Mouse (Mus musculus): ENCODE measurements around the gene Cox5a. TPM values are rescaled to one million over a fixed set of nuclear protein-coding genes. Genes with fewer than 3 reads are reported as not detected.

Gene Cox5a
- polyA plus RNA-seq, 1 experiment from 2014 or later, result 730 TPM

DNA sequence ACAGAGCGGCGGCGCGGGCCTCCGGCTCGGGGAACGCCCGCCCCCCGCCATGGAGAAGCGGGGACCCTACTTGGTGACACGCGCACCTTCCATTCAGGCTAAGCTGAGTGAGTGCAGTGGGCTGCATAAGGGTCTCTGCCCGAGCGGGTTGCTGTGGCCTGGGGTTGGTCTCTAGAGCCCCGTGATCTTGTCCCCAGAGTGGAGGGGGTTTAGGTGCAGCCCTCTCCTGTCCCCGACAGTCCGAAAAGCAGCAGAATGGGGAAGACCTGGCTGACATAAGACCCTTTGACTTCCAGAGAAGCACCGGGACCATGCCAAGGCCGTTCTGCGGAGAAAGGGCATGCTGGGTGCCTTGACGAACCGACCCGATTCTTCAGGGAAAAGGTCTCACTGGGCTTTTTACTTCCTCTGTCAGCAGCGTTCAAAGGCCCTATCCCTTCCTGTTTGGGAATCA is 16.7 kb downstream of the Cox5a start:
- H3K9me3 ChIP-seq (ENCODE audit: control insufficient read depth, low read length), result no peaks in the 10 kb centered on the region
- DNase-seq (ENCODE audit: low spot score, missing footprints), result no peak
- 0% methylated on average over 24 of the region's 24 CpGs for WGBS
- H3K27ac ChIP-seq (ENCODE audit: low read depth, low read length), result peak overlapping the region; percentile 69
- no peaks in the 10 kb centered on the region for H3K27me3 ChIP-seq (ENCODE audit: control insufficient read depth, insufficient read depth, low read length)
- peak overlapping the region; percentile 87 for H3K4me2 ChIP-seq
- H3K4me3 ChIP-seq (ENCODE audit: low read depth, low read length), result peak overlapping the region; percentile 89
- peak; percentile 83 for ATAC-seq (ENCODE audit: low FRiP score)
- H3K9ac ChIP-seq (ENCODE audit: low read length), result peak overlapping the region; percentile 89
- H3K4me1 ChIP-seq (ENCODE audit: control insufficient read depth, insufficient read depth, low read length), result peaks cover 12% of the 10 kb centered on the region
- peaks cover 9% of the 10 kb centered on the region for H3K36me3 ChIP-seq (ENCODE audit: control insufficient read depth, insufficient read depth, low read length)

GRCm38 (mm10) chr9:57539550-57539949 is 18.5 kb downstream of the Cox5a start:
- Histone ChIP-seq H3K4me1 (ENCODE audit: control insufficient read depth, insufficient read depth, low read length) (peaks cover 12% of the 10 kb centered on the region), H3K9me3 (ENCODE audit: control insufficient read depth, low read length) (no peaks in the 10 kb centered on the region), H3K27me3 (ENCODE audit: control insufficient read depth, insufficient read depth, low read length) (no peaks in the 10 kb centered on the region), H3K27ac (ENCODE audit: low read depth, low read length) (no peak overlapping the region), H3K4me2 (no peak overlapping the region), H3K36me3 (ENCODE audit: control insufficient read depth, insufficient read depth, low read length) (peaks cover 15% of the 10 kb centered on the region), H3K4me3 (ENCODE audit: low read depth, low read length) (no peak overlapping the region), H3K9ac (ENCODE audit: low read length) (no peak overlapping the region)
- 89% methylated on average over 2 of the region's 2 CpGs for WGBS
- no peak for DNase-seq (ENCODE audit: low spot score, missing footprints)
- no peak for ATAC-seq (ENCODE audit: low FRiP score)

DNA sequence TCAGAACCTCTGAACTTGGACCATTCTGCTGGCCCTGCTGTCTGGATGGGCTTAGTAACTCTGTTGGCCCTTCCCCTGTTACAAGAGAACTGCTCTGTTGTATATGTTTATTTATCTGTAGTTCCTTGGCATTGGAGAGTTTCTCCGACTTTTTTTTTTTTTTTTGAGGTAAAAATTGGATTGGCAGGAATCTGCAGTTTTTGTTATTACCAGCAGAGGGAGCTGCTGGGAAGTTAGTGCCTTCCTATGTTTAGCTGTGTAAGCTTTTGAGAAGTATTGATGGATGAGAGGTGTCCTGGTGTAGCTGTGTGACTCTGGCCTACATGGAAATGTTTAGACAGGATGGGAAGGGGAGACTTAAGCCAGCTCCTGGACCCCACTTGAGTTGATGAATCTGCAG is 20.2 kb downstream of the Cox5a start:
- Histone ChIP-seq H3K9ac (ENCODE audit: low read length) (no peak overlapping the region), H3K4me1 (ENCODE audit: control insufficient read depth, insufficient read depth, low read length) (peaks cover 12% of the 10 kb centered on the region), H3K27ac (ENCODE audit: low read depth, low read length) (no peak overlapping the region), H3K4me3 (ENCODE audit: low read depth, low read length) (no peak overlapping the region), H3K36me3 (ENCODE audit: control insufficient read depth, insufficient read depth, low read length) (peaks cover 15% of the 10 kb centered on the region), H3K27me3 (ENCODE audit: control insufficient read depth, insufficient read depth, low read length) (no peaks in the 10 kb centered on the region), H3K9me3 (ENCODE audit: control insufficient read depth, low read length) (no peaks in the 10 kb centered on the region), H3K4me2 (no peak overlapping the region)
- 26% methylated on average over 1 of the region's 1 CpGs for WGBS
- DNase-seq (ENCODE audit: low spot score, missing footprints), result peak; percentile 93
- no peak for ATAC-seq (ENCODE audit: low FRiP score)

GRCm38 (mm10) chr9:57543951-57544350 is 22.9 kb downstream of the Cox5a start:
- no peaks in the 10 kb centered on the region for H3K4me1 ChIP-seq (ENCODE audit: control insufficient read depth, insufficient read depth, low read length)
- no peaks in the 10 kb centered on the region for H3K9me3 ChIP-seq (ENCODE audit: control insufficient read depth, low read length)
- no peak overlapping the region for H3K4me2 ChIP-seq
- no peaks in the 10 kb centered on the region for H3K27me3 ChIP-seq (ENCODE audit: control insufficient read depth, insufficient read depth, low read length)
- H3K4me3 ChIP-seq (ENCODE audit: low read depth, low read length), result no peak overlapping the region
- peaks cover 19% of the 10 kb centered on the region for H3K36me3 ChIP-seq (ENCODE audit: control insufficient read depth, insufficient read depth, low read length)
- no peak overlapping the region for H3K9ac ChIP-seq (ENCODE audit: low read length)
- no peak overlapping the region for H3K27ac ChIP-seq (ENCODE audit: low read depth, low read length)
- DNase-seq (ENCODE audit: low spot score, missing footprints) (no peak), ATAC-seq (ENCODE audit: low FRiP score) (no peak)
- WGBS, result 85% methylated on average over 3 of the region's 3 CpGs

DNA sequence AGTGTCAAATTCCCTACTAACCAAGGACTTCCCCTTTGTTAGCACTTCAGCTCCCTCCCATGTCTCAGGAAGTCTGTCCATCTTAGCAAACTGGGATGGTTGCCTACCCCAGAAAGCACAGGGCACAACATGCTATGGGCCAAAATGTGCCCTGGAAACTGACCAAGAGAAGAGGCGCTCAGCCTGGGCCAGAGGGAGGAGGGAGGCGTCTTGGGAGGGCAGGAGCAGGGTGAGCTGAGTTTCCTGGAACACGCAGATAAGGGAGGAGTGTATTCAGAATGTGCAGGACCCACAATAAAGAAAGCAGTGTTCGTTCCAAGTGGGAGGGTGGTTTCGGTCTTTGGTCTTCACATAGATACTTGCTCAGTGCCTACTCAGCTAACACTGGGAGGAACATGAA is 26.2 kb downstream of the Cox5a start:
- ATAC-seq (ENCODE audit: low FRiP score), result no peak
- no peak overlapping the region for H3K27ac ChIP-seq (ENCODE audit: low read depth, low read length)
- DNase-seq (ENCODE audit: low spot score, missing footprints), result no peak
- H3K9ac ChIP-seq (ENCODE audit: low read length), result no peak overlapping the region
- peaks cover 3% of the 10 kb centered on the region; the same call in 1 of the 2 replicates for H3K4me1 ChIP-seq (ENCODE audit: control insufficient read depth, insufficient read depth, low read length)
- no peaks in the 10 kb centered on the region for H3K9me3 ChIP-seq (ENCODE audit: control insufficient read depth, low read length)
- peaks cover 22% of the 10 kb centered on the region for H3K36me3 ChIP-seq (ENCODE audit: control insufficient read depth, insufficient read depth, low read length)
- no peaks in the 10 kb centered on the region for H3K27me3 ChIP-seq (ENCODE audit: control insufficient read depth, insufficient read depth, low read length)
- no peak overlapping the region for H3K4me3 ChIP-seq (ENCODE audit: low read depth, low read length)
- 83% methylated on average over 5 of the region's 5 CpGs for WGBS
- no peak overlapping the region for H3K4me2 ChIP-seq

DNA sequence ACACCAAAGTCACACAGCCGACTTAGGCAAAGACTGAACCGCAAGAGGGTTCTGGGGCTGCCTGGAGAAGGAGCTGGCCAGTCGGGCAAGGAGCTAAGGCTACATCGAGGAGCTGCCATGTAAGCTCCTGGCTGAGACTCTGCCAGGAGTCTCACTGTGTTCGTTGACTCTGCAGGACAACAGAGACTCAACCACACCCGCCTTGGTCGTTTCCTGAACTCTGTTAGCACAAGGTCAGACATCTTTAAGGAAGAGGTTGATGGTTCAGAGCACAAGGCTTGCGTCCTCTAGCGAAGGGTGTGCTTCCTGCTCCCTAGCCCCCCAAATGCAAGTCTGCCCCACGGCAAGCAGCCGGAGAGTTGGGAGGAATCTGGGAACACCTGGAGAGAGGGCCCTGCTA is 26.8 kb downstream of the Cox5a start:
- Histone ChIP-seq H3K9me3 (ENCODE audit: control insufficient read depth, low read length) (no peaks in the 10 kb centered on the region), H3K4me1 (ENCODE audit: control insufficient read depth, insufficient read depth, low read length) (peaks cover 3% of the 10 kb centered on the region; the same call in 1 of the 2 replicates), H3K27me3 (ENCODE audit: control insufficient read depth, insufficient read depth, low read length) (no peaks in the 10 kb centered on the region), H3K4me2 (no peak overlapping the region), H3K4me3 (ENCODE audit: low read depth, low read length) (no peak overlapping the region), H3K9ac (ENCODE audit: low read length) (no peak overlapping the region), H3K27ac (ENCODE audit: low read depth, low read length) (no peak overlapping the region), H3K36me3 (ENCODE audit: control insufficient read depth, insufficient read depth, low read length) (peaks cover 22% of the 10 kb centered on the region)
- ATAC-seq (ENCODE audit: low FRiP score), result no peak
- WGBS, result 90% methylated on average over 11 of the region's 11 CpGs
- DNase-seq (ENCODE audit: low spot score, missing footprints), result no peak

- H3K4me1 ChIP-seq (ENCODE audit: control insufficient read depth, insufficient read depth, low read length), result peaks cover 3% of the 10 kb centered on the region; the same call in 1 of the 2 replicates
- no peaks in the 10 kb centered on the region for H3K27me3 ChIP-seq (ENCODE audit: control insufficient read depth, insufficient read depth, low read length)
- H3K9me3 ChIP-seq (ENCODE audit: control insufficient read depth, low read length), result no peaks in the 10 kb centered on the region
- no peak overlapping the region for H3K4me2 ChIP-seq
- WGBS, result 99% methylated on average over 4 of the region's 4 CpGs
- peaks cover 16% of the 10 kb centered on the region for H3K36me3 ChIP-seq (ENCODE audit: control insufficient read depth, insufficient read depth, low read length)
- H3K4me3 ChIP-seq (ENCODE audit: low read depth, low read length), result no peak overlapping the region
- DNase-seq (ENCODE audit: low spot score, missing footprints) (no peak), ATAC-seq (ENCODE audit: low FRiP score) (no peak)
- H3K27ac ChIP-seq (ENCODE audit: low read depth, low read length), result no peak overlapping the region
- H3K9ac ChIP-seq (ENCODE audit: low read length), result no peak overlapping the region
Measured at GRCm38 (mm10) chr9:57549186-57549585, 28.1 kb downstream of the Cox5a start.

DNA sequence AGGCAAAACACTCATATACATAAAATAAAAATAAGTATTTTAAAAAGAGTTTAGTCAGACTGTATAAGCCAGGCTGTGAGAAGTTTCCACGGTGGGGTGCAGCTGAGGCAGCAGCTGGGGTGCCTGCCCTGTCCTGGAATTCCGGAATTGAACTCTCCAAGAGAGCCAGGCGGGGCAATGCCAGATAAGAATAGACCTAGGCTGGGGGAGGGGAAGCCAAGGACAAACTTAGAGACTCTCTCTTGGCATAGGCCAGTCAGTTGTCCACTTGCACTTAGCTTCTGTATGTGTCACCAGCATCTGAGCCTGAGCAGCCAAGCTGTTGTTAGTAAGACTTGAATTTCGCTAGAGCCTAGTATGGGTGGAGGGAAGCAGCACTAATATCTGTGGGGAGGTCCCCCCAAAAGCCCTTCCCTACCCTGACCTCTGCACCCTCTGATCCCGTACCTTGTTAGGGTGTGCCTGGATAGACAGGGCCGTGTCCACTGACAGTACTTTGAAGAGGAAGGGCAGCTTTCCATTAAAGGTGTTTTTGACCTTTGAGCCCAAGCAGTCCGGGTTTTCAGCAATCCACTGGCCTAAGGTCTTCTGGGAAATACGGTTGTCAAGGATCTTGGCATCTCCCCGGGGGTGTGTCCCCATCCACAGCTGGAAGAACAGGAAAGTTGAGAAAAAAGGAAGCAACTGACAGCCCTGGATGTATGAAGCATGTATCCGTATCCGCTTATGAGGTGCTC is 29.2 kb downstream of the Cox5a start:
- no peak overlapping the region for H3K4me2 ChIP-seq
- no peak for ATAC-seq (ENCODE audit: low FRiP score)
- 89% methylated on average over 11 of the region's 11 CpGs for WGBS
- DNase-seq (ENCODE audit: low spot score, missing footprints), result no peak
- H3K9me3 ChIP-seq (ENCODE audit: control insufficient read depth, low read length), result no peaks in the 10 kb centered on the region
- H3K36me3 ChIP-seq (ENCODE audit: control insufficient read depth, insufficient read depth, low read length), result peaks cover 13% of the 10 kb centered on the region
- no peak overlapping the region for H3K9ac ChIP-seq (ENCODE audit: low read length)
- no peaks in the 10 kb centered on the region for H3K27me3 ChIP-seq (ENCODE audit: control insufficient read depth, insufficient read depth, low read length)
- no peak overlapping the region for H3K4me3 ChIP-seq (ENCODE audit: low read depth, low read length)
- H3K27ac ChIP-seq (ENCODE audit: low read depth, low read length), result no peak overlapping the region
- peaks cover 3% of the 10 kb centered on the region; the same call in 1 of the 2 replicates for H3K4me1 ChIP-seq (ENCODE audit: control insufficient read depth, insufficient read depth, low read length)

DNA sequence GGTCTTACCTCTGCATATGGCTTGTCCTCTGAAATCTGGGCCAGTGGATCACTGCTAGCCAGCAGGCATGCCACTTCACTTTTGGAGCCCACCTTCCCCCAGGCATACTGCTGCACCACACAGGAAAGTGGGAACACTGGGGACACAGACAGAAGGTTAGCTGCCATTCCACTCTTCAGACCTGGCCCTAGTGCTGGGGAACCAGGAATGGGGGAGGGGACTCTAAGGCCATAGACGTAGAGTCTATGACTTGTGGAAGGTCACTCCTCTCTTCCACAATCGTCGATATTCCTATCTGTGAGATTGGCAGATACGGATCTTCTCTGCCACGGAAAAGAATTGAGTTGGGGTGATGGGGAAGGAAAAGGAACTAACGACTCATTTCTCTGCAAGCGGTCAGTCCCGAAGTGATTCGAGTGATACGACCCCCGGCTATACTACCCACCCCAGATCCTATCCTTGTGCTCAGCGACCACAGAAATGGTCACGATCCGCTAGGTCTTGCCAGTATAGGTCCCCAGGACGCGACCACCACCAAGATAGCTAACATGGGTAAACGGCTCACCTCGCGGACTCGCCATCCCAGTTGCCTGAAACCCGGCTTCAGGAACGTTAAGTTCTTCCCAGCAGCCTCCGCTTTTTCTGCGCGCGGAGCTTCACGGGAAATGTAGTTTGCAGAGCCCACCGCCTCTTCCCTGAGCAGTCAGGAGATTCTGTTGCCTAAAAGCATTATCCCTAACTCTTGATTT is 31.2 kb downstream of the Cox5a start, which contains the start of gene Mpi:
TSS of gene Mpi (minus strand) at position 625 of the 749 bp plus-strand sequence.
- WGBS, result 3% methylated on average over 28 of the region's 28 CpGs
- H3K36me3 ChIP-seq (ENCODE audit: control insufficient read depth, insufficient read depth, low read length), result peaks cover 13% of the 10 kb centered on the region
- DNase-seq (ENCODE audit: low spot score, missing footprints), result peak; percentile 98
- H3K9ac ChIP-seq (ENCODE audit: low read length), result peak within 1 kb of the TSS; percentile 76
- H3K9me3 ChIP-seq (ENCODE audit: control insufficient read depth, low read length), result no peaks in the 10 kb centered on the region
- no peaks in the 10 kb centered on the region for H3K27me3 ChIP-seq (ENCODE audit: control insufficient read depth, insufficient read depth, low read length)
- H3K4me1 ChIP-seq (ENCODE audit: control insufficient read depth, insufficient read depth, low read length), result peaks cover 3% of the 10 kb centered on the region; the same call in 1 of the 2 replicates
- H3K4me3 ChIP-seq (ENCODE audit: low read depth, low read length), result peak within 1 kb of the TSS; percentile 73
- peak within 1 kb of the TSS; percentile 67 for H3K4me2 ChIP-seq
- ATAC-seq (ENCODE audit: low FRiP score), result peak; percentile 77
- H3K27ac ChIP-seq (ENCODE audit: low read depth, low read length), result no peak within 1 kb of the TSS
